Mouse (Mus musculus) liver, embryonic 16.5 days (tissue): ENCODE measurements around the gene Ccdc194. TPM values are rescaled to one million over a fixed set of nuclear protein-coding genes. Genes with fewer than 3 reads are reported as not detected.
"Not testable (repeated sequence)": the region's sequence is repeated elsewhere in the genome, so short reads cannot be mapped to it uniquely, and the experiment has no call there.

Experiments
- ATAC-seq: fragments of 200-750 bp; cut with Nextera tagmentation; 2 replicates; pipeline ENCODE4 v1.8.0; 2017; ENCODE audit warnings: low read depth, mild to moderate bottlenecking, moderate number of reproducible peaks, moderate library complexity
- H3K27ac ChIP-seq: fragments of 300-500 bp; sonication (generic); 2 replicates; pipeline ENCODE4 v1.5.1; 2014; ENCODE audit warnings: mild to moderate bottlenecking, low read length
- H3K27me3 ChIP-seq: fragments of 300-500 bp; sonication (generic); 2 replicates; pipeline ENCODE4 v1.6.1; 2014; ENCODE audit warnings: low read depth, low read length, mixed read lengths; ENCODE audit not compliant: control insufficient read depth, insufficient read depth
- H3K36me3 ChIP-seq: fragments of 300-500 bp; sonication (generic); 2 replicates; pipeline ENCODE4 v1.6.1; 2014; ENCODE audit warnings: mild to moderate bottlenecking; ENCODE audit not compliant: control insufficient read depth, insufficient read depth
- H3K4me1 ChIP-seq: fragments of 300-500 bp; sonication (generic); 2 replicates; pipeline ENCODE4 v1.6.1; 2014; ENCODE audit warnings: low read depth, low read length, mixed read lengths; ENCODE audit not compliant: control insufficient read depth
- H3K4me2 ChIP-seq: fragments of 300-500 bp; sonication (generic); 2 replicates; pipeline ENCODE4 v1.6.1; 2014; ENCODE audit warnings: low read depth, low read length, mixed read lengths
- H3K4me3 ChIP-seq: fragments of 300-500 bp; sonication (generic); 2 replicates; pipeline ENCODE4 v1.5.1; 2014; ENCODE audit warnings: low read depth, mild to moderate bottlenecking, low read length
- H3K9ac ChIP-seq: fragments of 300-500 bp; sonication (generic); 2 replicates; pipeline ENCODE4 v1.6.1; 2014; ENCODE audit warnings: low read depth, low read length
- H3K9me3 ChIP-seq: fragments of 300-500 bp; sonication (generic); replicated peaks from 2 replicates; pipeline ENCODE4 v1.6.1; 2016; ENCODE audit warnings: low read length; ENCODE audit not compliant: control insufficient read depth
- WGBS: fragments of 180-500 bp; shearing (Covaris S2); extraction: QIAGEN DNeasy Blood & Tissue Kit; methylation state at CpG from one replicate; pipeline ENCODE4 v1.1.7; 2014; ENCODE audit not compliant: insufficient replicate concordance; 5-methylcytosine and 5-hydroxymethylcytosine counted together
- polyA plus RNA-seq: library from polyadenylated mRNA; unstranded; fragments of >200 nt; fragmentation: Nextera tagmentation; extraction: Ambion mirVana; gene quantifications from 2 replicates; pipeline ENCODE4 v1.2.1, GENCODE M21; 2015

Ccdc194 gene
- polyA plus RNA-seq, 1 experiment from 2014 or later: 0.19 TPM

DNA sequence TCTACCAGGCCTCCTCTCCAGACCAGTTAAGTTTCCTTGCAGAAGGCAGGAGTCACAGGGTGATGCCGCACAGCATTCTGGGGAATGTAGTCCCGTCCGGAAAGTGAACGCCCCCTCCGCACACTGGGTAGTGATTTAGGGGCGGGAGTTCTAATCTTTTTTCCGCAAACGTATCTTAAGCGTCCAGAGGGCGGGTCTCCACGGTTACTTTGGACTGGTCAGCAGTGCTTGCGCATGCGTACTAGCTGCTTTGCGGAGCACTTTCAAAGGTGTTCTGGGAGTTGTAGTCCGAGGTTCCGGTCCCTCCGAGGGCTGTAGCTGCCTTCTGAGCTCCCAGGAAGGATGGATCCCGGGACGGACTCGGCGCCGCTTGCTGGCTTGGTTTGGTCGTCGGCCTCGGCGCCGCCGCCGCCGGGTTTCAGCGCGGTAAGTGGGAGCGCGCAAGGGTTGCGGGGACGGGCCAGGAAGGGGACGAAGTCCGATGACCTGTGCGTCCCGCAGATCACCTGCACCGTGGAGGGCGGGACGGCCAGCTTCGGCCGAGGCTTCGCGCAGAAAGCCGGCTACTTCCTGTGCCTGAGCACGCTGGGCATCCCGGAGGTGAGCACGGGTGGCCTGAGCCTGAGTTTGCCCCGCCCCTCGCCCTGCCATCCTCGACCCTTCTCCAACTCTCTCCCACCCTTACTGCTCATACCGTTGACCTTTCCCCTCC is 17.3 kb upstream of the Ccdc194 start, which contains the start of gene Mvb12a:
TSS of gene Mvb12a (plus strand) at position 291 of the 712 bp plus-strand sequence.
- Histone ChIP-seq H3K36me3 (no peaks in the 10 kb centered on the region), H3K9ac (peak within 1 kb of the TSS; percentile 64), H3K4me3 (peak within 1 kb of the TSS; percentile 73), H3K27ac (peak within 1 kb of the TSS; percentile 66), H3K9me3 (no peaks in the 10 kb centered on the region), H3K4me1 (peaks cover 14% of the 10 kb centered on the region), H3K4me2 (peak within 1 kb of the TSS; percentile 89), H3K27me3 (no peaks in the 10 kb centered on the region)
- WGBS: under 1% methylated on average over 52 of the region's 55 CpGs
- ATAC-seq: peak; percentile 95

DNA sequence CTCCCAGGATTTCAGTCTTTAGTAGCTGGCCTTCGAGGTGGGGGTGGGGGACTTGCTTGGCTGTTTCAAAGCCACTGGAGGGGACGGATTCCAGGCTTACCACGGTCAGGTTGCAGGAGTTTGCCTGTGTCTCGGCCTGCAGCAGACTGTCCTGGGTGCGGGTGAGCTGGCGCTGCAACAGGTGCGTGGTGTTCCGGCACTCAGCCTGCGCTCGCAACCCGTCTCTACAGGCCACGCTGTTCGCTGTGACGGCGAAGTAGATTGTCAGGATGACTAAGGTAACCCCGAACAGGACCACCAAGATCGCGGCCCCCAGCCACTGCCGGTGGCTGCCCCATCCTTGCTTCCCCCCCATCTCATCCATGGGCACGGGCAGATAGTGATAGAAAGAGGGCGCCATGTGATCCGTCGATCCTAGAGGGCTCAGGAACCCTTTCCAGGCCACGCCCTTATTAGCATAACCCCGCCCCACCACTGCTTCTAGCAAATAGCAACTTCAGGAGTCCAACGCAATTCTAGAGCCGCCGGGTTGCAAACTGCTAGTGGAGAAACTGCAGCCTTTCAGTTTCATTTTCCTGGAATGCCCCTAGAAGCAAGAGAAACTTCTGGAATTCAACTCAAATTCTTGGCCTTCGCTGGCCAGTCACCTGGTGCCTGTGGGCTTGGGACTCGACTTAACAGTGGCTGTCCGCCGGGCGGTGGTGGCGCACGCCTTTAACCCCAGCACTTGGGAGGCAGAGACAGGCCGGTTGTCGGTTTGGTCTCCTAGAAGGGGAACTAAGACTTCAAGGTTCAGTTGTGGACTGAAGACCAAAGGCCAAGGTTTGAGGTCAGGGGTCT is 11.7 kb upstream of the Ccdc194 start, which contains the start of gene Bst2:
TSS of gene Bst2 (minus strand) at position 429 of the 840 bp plus-strand sequence.
- peak; percentile 92 for ATAC-seq
- peaks cover 15% of the 10 kb centered on the region for H3K4me1 ChIP-seq
- WGBS: 2% methylated on average over 37 of the region's 37 CpGs
- H3K4me3 ChIP-seq: peak within 1 kb of the TSS; percentile 76
- no peaks in the 10 kb centered on the region for H3K36me3 ChIP-seq
- peak within 1 kb of the TSS; percentile 85 for H3K4me2 ChIP-seq
- H3K27me3 ChIP-seq: no peaks in the 10 kb centered on the region
- no peaks in the 10 kb centered on the region for H3K9me3 ChIP-seq
- H3K9ac ChIP-seq: peak within 1 kb of the TSS; percentile 73
- peak within 1 kb of the TSS; percentile 82 for H3K27ac ChIP-seq

DNA sequence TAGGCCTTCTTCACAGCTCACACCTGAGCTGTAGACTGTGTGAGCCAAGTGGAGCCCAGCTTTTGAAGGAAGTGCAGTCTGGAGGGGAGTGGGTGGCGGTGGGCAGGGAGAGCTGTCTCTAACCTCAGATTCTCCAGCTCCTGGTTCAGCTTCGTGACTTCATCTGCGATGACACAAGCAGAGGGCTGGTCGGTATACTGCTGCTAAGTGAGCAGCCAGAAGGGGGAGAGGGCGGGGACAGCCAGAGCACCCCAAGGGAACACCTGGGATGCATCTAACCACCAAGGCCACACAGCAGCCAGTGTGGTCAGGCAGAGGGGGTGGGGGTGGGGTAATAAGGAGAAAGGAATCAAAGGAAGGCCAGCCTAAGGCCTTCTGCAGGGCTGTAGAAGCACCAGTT is 10.2 kb upstream of the Ccdc194 start:
- Histone ChIP-seq H3K4me2 (no peak overlapping the region), H3K4me3 (no peak overlapping the region), H3K27ac (no peak overlapping the region), H3K36me3 (no peaks in the 10 kb centered on the region), H3K9ac (no peak overlapping the region), H3K27me3 (no peaks in the 10 kb centered on the region), H3K4me1 (peaks cover 15% of the 10 kb centered on the region), H3K9me3 (no peaks in the 10 kb centered on the region)
- WGBS: 55% methylated on average over 5 of the region's 5 CpGs
- no peak for ATAC-seq

DNA sequence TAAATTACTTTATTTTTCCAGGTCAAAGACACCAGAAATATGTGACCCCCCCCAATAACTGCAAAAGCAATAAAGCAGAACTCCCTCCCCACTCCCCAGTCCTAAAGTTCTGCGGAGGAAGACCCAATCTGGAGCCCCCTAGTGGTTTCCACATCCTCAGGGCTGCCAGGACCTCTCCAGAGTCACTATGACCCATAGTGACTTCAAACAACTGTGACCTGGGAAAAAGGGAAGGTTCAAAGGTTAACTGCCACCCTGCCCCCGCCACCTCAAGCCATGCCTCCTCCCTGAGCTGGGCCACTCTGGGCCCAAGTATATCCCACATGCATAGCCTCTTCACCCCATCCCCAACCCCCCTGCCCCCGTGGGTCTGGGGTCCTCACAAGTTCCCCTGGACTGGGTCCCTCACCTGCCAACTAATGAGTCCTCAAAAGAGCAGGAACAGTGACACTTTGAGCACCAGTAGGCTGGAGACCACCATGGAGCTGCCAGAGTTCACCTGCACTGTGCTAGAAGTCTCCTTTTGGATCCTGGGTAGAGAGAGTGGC is 8.8 kb upstream of the Ccdc194 start:
- Histone ChIP-seq H3K4me1 (peaks cover 15% of the 10 kb centered on the region), H3K27ac (no peak overlapping the region), H3K9ac (no peak overlapping the region), H3K9me3 (no peaks in the 10 kb centered on the region), H3K4me3 (no peak overlapping the region), H3K36me3 (no peaks in the 10 kb centered on the region), H3K4me2 (no peak overlapping the region), H3K27me3 (no peaks in the 10 kb centered on the region)
- ATAC-seq: no peak
- WGBS: 38% methylated on average over 3 of the region's 3 CpGs

DNA sequence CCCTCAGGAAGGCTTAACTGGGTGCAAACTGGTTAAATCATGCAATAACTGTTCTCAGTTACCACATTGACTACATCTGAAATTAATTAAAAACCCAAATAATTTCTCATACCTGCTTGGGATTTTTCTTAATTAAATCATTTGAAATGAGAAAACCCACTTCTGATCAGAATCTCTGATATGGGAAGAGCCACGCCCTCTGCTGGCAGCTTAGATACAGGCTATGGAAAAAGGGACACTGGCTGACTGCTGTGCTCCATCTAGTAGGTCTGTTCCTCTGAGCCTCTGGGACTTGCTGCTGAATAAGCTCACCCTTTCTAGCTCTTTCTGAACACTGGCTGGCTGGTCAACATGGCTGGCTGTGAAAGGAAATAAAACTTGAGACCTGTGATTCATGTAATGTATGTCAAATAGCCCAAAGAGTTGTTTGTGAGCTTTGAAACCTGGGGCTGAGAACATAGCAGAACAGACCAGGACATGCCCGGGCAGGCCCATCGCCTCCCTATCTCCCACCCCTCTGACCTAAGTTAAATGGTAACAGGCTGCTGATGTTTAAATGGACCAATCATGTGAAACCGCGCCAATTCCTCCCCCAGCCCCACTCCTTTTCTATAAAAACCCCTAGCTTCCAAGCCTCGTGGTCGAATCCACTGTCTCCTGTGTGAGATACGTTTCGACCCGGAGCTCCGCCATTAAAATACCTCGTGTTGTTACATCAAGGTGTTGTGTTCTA is 5.4 kb upstream of the Ccdc194 start:
- 63% methylated on average over 5 of the region's 12 CpGs for WGBS
- not testable (repeated sequence) for H3K9ac ChIP-seq, ATAC-seq, H3K9me3 ChIP-seq, H3K27ac ChIP-seq, H3K4me2 ChIP-seq, H3K27me3 ChIP-seq, H3K36me3 ChIP-seq, H3K4me1 ChIP-seq, H3K4me3 ChIP-seq

DNA sequence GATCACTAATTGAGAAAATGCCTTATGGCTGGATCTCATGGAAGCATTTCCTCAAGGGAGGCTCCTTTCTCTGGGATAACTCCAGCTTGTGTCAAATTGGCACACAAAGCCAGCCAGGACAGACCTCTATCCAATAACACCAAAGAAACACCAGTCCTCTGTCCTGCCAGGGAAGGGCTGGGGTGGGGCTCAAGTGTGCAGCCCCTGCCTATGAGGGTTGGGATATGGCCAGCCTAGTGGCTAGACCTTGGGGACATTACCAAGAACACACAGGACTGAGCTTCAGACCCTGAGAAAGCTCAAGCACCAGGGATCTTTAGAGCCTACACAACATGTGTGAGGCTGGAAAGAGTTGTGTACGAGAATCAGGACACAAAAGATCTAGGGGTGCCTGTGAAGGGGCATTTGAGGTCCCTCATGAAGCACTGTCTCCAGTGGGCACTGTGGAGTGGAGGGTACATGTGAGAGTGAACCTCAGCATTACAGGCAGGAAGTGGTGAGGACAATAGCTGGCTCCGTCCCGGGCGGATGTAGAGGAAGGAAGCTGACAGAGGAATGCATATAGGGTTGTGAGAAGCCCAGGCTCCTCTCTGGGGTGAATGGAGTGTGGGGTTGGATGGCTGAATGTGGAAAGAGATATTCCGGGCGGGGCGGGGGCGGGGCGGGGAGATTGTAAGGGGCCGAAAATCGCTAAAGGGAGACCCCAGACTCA is 3.0 kb upstream of the Ccdc194 start:
- Histone ChIP-seq H3K27me3 (peaks cover 20% of the 10 kb centered on the region), H3K36me3 (no peaks in the 10 kb centered on the region), H3K27ac (peak overlapping the region; percentile 3; the same call in 1 of the 2 replicates), H3K9me3 (no peaks in the 10 kb centered on the region), H3K4me1 (no peaks in the 10 kb centered on the region; the same call in none of the 2 replicates), H3K9ac (no peak overlapping the region), H3K4me3 (no peak overlapping the region), H3K4me2 (no peak overlapping the region)
- WGBS: 18% methylated on average over 11 of the region's 11 CpGs
- ATAC-seq: peak; percentile 65

DNA sequence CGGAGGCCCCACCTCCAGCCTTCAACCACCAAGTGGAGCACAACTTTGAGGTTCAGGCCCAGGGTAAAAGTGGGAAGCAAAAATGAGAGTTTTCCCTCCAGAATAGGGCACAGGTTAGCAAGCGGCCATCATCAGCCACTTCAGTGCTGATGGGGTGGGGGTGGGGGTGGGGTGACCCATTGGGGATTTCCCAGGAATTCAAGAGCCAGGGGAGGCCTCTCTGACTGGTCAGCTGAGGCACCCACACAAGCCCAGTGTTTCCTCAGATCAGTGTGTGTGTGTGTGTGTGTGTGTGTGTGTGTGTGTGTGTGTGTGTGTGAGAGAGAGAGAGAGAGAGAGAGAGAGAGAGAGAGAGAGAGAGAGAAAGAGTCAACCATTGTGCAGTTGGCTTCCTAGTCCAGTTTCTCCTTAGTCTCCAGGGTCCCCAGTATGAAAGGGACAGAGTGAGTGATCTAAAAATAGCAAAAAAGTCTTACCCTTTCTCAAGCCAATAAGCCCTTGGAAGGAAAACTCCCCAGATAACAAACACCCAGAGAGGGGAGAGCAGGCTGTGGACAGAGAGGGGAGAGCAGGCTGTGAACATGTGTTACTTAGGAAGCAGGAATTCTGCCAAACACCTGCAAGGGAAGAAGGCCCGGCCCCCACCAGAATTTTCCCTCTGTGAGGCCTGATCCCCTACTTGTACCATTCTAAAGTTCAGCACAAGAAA is 1.8 kb upstream of the Ccdc194 start:
- 44% methylated on average over 3 of the region's 3 CpGs for WGBS
- H3K36me3 ChIP-seq: no peaks in the 10 kb centered on the region
- H3K27ac ChIP-seq: no peak overlapping the region
- ATAC-seq: no peak
- no peaks in the 10 kb centered on the region; the same call in none of the 2 replicates for H3K4me1 ChIP-seq
- H3K4me2 ChIP-seq: no peak overlapping the region
- no peak overlapping the region for H3K4me3 ChIP-seq
- peaks cover 20% of the 10 kb centered on the region for H3K27me3 ChIP-seq
- no peaks in the 10 kb centered on the region for H3K9me3 ChIP-seq
- no peak overlapping the region for H3K9ac ChIP-seq
